Mouse (Mus musculus): ENCODE measurements at regions not wholly inside any gene's neighbourhood (a gene's known extent, or its start where the extent isn't known, plus 50 kb on each side); places are given as distances from the start of the nearest gene placed in this dataset.
"Not testable (repeated sequence)": the region's sequence is repeated elsewhere in the genome, so short reads cannot be mapped to it uniquely, and the experiment has no call there.

- DNase-seq, result no peak
These were observed 515.8 kb upstream of the Kif18a start for GRCm38 (mm10) chr2:108764703-108765102.

- peak; percentile 15 for DNase-seq
These were observed 514.1 kb upstream of the Kif18a start for GRCm38 (mm10) chr2:108766461-108766860.

- no peak for DNase-seq
These were observed 510.2 kb upstream of the Kif18a start for GRCm38 (mm10) chr2:108770383-108770782.

GRCm38 (mm10) chr2:108783457-108783856, 497.1 kb upstream of the Kif18a start:
- no peak for DNase-seq

- no peak for DNase-seq
These were observed 495.2 kb upstream of the Kif18a start for GRCm38 (mm10) chr2:108785161-108785957.

DNA sequence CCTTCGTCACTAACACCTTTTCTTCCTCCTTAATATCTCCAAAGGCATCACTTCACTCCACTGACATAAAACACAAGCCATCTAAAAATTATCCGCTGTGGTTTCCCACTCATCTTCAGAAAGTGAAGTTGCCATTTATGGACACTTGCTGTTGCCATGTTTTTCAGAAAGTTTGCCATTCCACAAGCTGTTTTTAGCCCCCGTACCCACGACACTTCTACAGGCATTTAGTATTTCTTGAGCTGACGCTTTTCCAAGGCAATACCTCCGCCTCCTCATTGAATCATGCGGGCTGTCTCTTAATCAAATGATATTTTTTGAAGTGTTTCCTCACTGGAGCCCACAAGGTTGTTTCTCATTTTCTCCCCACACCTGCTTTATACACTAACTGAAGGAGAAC, 491.4 kb upstream of the Kif18a start:
- DNase-seq, result no peak

DNA sequence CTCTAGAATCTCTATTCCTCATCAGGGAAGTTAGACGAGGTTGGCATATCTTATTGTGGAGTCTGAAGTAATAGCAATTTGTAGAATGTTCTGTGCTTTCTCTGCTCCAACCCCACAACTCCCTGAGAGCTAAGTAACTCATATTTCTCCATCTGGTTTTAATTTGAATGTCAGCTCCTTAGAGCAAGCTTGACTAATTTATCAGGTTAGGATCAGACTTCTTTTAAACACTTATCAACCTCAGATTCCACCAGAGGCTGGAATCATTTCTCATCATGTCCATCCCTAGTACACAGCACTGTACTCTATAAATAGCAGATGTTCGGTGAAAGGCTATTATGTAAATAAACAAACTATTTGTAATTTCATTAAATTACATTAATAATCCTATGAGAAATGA, 485.4 kb upstream of the Kif18a start:
- no peak for DNase-seq

DNA sequence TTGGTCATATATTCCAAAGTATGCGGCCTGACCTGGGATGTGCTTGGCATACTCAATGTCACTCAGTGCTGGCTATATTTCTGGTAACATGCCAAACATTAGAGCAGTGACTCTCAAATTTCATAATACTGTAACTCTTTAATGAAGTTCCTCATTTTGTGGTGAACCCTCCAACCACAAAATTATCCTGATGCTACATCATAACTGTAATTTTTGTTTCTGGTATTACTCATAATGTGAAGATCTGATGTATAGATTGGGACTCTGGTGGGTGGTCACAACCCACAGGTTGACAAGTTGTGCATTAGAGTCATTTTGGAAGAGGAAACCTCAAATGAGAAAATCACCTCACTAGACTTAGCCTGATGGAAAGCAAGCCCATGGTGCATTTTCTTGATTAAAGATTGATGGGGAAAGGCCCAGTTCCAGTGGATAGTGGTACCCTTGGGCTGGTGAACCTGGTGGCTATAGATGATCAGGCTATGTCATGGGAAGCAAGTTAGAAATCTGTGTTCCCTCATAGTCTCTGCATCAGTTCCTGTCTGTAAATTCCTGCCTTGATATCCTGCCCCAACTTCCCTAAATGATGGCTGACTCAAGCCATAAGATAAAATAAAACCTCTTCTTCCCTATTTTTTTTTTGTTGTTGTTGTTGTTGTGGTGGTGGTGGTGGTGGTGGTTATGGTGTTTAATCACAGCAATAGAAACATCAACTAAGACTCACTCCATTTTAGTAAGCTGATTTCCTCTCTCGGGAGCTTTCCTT, 483.5 kb upstream of the Kif18a start:
- no peak for DNase-seq

GRCm38 (mm10) chr2:108812367-108812766, 468.2 kb upstream of the Kif18a start:
- DNase-seq, result no peak

DNA sequence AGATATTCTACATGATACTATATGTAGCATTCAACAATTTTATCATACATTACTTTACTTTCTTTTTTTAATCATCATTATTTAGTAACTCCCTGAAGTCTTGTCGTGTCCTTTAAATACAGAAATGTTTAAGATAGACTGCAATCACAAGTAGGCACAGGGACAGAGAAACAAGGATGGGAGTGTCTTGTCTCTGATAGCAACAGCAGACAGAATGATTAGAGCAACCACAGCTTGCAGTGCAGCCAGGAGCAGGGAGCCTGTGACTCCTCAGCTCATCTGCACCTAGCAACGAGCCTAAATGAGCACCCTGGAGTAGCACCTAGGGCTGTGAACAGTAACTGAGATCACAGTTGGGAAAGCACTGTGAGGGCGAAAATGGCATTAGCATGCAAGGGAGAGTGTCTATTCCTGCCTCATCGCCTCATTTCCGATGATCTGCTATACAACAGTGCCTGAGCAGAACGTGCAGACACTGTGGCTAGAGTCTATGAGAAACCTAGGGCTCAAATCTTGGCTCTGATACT, 467.4 kb upstream of the Kif18a start:
- no peak for DNase-seq

DNA sequence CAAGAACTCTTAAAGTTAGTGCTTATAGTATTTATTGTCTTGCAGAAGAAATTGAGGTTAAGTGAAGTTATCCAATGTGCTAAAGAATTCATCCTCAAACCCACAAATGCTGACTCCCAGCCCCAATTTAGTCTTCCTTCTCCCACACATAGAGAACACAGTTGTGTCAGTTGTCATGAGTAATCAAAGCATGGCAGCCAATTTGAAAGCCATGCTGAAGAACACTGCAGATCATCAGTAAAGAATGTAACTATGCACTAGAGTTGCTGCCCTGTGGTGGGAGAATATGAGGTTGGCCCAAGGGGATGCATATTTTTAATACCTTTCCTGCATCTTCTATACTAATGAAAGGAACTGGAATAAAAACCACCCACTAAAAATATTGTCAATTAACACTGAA, 464.0 kb upstream of the Kif18a start:
- no peak for DNase-seq

DNA sequence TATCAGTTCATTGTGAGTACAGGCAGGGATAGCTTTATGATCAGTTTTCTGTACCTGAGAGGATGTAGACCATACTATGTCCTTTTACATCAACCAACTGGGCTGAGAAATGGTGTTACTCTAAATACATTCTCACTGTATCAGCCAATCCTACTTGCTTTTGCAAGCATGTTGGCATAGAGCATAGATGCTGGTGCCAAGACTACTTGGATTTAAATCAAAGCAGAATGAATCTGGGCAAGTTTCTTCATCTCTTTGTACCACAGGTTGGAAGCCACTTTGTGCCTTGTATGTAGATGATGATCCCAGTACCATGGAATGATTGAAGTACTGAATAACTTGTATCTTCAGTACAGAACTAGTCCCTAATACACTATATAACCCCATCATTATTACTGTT, 456.5 kb upstream of the Kif18a start:
- DNase-seq, result no peak

GRCm38 (mm10) chr2:108825981-108826380, 454.6 kb upstream of the Kif18a start:
- DNase-seq, result no peak

GRCm38 (mm10) chr2:108827106-108827838, 453.3 kb upstream of the Kif18a start:
- DNase-seq, result no peak

DNA sequence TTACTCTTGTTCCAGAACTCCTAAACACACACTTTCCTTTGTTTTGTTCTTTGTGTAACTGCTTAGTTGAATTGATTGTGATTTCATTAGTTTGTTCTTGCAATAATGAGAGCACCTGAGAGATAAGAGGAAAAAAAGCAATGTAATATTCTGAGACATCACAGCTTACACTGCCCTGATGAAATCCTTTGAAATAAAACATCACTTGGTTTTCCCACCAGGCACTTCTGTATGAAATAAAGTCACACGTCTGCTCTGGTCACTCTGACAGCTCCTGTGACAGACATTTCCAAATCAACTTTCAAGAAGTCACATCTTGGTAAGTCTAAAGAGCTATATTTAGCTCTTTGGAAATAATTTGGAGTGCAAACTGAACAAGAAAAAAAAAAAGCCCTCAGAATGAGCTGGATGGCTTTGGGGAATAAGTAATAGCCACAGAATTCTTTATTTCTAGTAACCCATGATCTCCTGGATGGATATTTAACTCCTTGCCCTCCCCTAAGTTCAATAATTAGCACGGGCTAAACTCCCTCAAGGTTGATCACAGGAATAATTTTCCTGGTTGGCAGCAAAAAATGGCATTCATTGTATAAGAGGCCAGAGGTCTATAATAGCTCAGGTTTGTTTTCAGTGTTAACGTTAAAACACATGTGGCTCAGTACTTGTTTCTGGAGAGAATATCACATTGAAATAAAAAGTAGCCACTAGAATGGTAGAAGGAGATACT, 452.4 kb upstream of the Kif18a start:
- no peak for DNase-seq

GRCm38 (mm10) chr2:108843855-108844254, 436.7 kb upstream of the Kif18a start:
- DNase-seq, result not testable (repeated sequence)

- no peak for DNase-seq
These were observed 432.5 kb upstream of the Kif18a start for GRCm38 (mm10) chr2:108848051-108848450.

DNA sequence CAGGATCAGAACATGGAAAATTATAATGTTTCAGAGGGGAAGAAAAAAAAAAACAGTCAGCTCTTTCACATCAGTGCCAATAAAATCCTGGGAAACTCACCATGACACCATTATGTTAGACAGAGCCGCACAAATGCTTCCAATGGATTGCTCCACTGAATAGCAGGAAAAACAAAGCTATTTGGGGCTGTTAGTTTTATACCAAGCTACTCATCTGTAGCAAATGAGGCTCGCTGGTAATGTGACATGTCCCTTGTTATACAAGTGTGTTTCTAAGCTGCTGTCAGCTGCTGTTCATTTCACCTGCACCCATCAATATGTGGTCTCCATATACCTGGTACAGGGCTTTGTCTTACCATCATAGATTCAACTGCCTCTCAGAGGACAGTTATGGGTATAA, 426.1 kb upstream of the Kif18a start:
- no peak for DNase-seq

DNA sequence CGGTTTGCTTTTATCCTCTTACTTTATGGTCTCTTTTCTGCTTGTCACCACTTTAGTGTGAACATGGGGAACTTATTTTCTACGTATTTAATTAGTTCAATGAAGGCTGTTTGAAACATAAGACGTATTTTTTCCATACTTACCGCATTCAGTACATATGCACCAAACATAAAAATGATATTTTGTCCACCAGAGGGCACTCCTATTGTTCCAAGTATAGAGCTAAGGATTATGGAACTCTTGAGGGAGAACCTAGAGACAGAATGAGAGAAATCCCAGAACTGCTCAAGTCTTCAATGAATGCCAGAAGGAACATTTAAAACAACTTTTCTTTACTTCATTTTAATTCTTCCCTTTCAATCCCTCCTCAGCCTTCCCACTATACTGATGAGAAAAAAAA, 403.4 kb upstream of the Kif18a start:
- DNase-seq, result no peak

- no peak for DNase-seq
These were observed 402.9 kb upstream of the Kif18a start for GRCm38 (mm10) chr2:108877676-108878075.

GRCm38 (mm10) chr2:108904121-108904733, 376.3 kb upstream of the Kif18a start:
- DNase-seq, result no peak

GRCm38 (mm10) chr2:108913555-108913954, 367.0 kb upstream of the Kif18a start:
- no peak for DNase-seq
